Mouse (Mus musculus): ENCODE data around the gene Slc38a2. TPM values are rescaled to one million over a fixed set of nuclear protein-coding genes. Genes with fewer than 3 reads are reported as not detected.

The Slc38a2 gene
- total and polyA plus RNA-seq, 3 experiments = 59.3 to 209 (median 149) TPM

- H3K36me3 ChIP-seq (ENCODE audit: control insufficient read depth, insufficient read depth, low read length) = peaks cover 4% of the 10 kb centered on the region
- intact Hi-C loops (cut with DNase I) = loop anchor here (5.0 kb wide), 1 partner anchor 38 kb away; no protein-coding TSS in a partner anchor
These were observed 40.6 kb upstream of the Slc38a2 start for GRCm38 (mm10) chr15:96740091-96740490.

GRCm38 (mm10) chr15:96736663-96737385 is 37.3 kb upstream of the Slc38a2 start:
- Histone ChIP-seq H3K4me1 (ENCODE audit: control insufficient read depth, insufficient read depth, low read length) (peaks cover 4% of the 10 kb centered on the region), H3K27ac (no peak overlapping the region), H3K36me3 (ENCODE audit: control insufficient read depth, insufficient read depth, low read length) (no peaks in the 10 kb centered on the region), H3K27me3 (ENCODE audit: control insufficient read depth, insufficient read depth, low read length) (no peaks in the 10 kb centered on the region), H3K9ac (ENCODE audit: low read depth, low read length) (no peak overlapping the region), H3K4me3 (no peak overlapping the region), H3K79me2 (replicated peaks; ENCODE audit: control insufficient read depth, insufficient read depth, low read length) (no peaks in the 10 kb centered on the region)
- DNase-seq = no peak
- intact Hi-C loops (cut with DNase I) = no loop called here
- TF ChIP-seq POLR2A (IDR thresholded peaks at IDR 0.05; ENCODE audit: insufficient read depth, low read depth, low read length) (no peak), EP300 (IDR thresholded peaks at IDR 0.05; ENCODE audit: insufficient read depth, low read depth, low read length) (no peak), CTCF (IDR thresholded peaks at IDR 0.05) (no peak)
- WGBS = 84% methylated on average over 15 of the region's 15 CpGs

More at GRCm38 (mm10) chr15:96740091-96740490, 40.6 kb upstream of the Slc38a2 start:
- H3K27ac ChIP-seq = no peak overlapping the region
- no peaks in the 10 kb centered on the region for H3K79me2 ChIP-seq (replicated peaks; ENCODE audit: control insufficient read depth, insufficient read depth, low read length)
- no peak overlapping the region for H3K4me3 ChIP-seq
- no peak overlapping the region for H3K9ac ChIP-seq (ENCODE audit: low read depth, low read length)
- DNase-seq = no peak
- no peaks in the 10 kb centered on the region for H3K27me3 ChIP-seq (ENCODE audit: control insufficient read depth, insufficient read depth, low read length)
- H3K4me1 ChIP-seq (ENCODE audit: control insufficient read depth, insufficient read depth, low read length) = peaks cover 11% of the 10 kb centered on the region
- WGBS = 64% methylated on average over 4 of the region's 4 CpGs
- TF ChIP-seq CTCF (IDR thresholded peaks at IDR 0.05) = no peak
- no peak for TF ChIP-seq EP300 (IDR thresholded peaks at IDR 0.05; ENCODE audit: insufficient read depth, low read depth, low read length)
- no peak for TF ChIP-seq POLR2A (IDR thresholded peaks at IDR 0.05; ENCODE audit: insufficient read depth, low read depth, low read length)

GRCm38 (mm10) chr15:96735562-96736160 is 36.1 kb upstream of the Slc38a2 start:
- no peak overlapping the region for H3K27ac ChIP-seq
- no peaks in the 10 kb centered on the region for H3K79me2 ChIP-seq (replicated peaks; ENCODE audit: control insufficient read depth, insufficient read depth, low read length)
- H3K4me3 ChIP-seq = no peak overlapping the region
- H3K27me3 ChIP-seq (ENCODE audit: control insufficient read depth, insufficient read depth, low read length) = no peaks in the 10 kb centered on the region
- peaks cover 4% of the 10 kb centered on the region for H3K4me1 ChIP-seq (ENCODE audit: control insufficient read depth, insufficient read depth, low read length)
- no peaks in the 10 kb centered on the region for H3K36me3 ChIP-seq (ENCODE audit: control insufficient read depth, insufficient read depth, low read length)
- no peak overlapping the region for H3K9ac ChIP-seq (ENCODE audit: low read depth, low read length)
- WGBS = 84% methylated on average over 15 of the region's 15 CpGs
- intact Hi-C loops (cut with DNase I) = no loop called here
- TF ChIP-seq CTCF (IDR thresholded peaks at IDR 0.05) (no peak), POLR2A (IDR thresholded peaks at IDR 0.05; ENCODE audit: insufficient read depth, low read depth, low read length) (no peak), EP300 (IDR thresholded peaks at IDR 0.05; ENCODE audit: insufficient read depth, low read depth, low read length) (no peak)
- DNase-seq = no peak

GRCm38 (mm10) chr15:96734423-96734822 is 34.9 kb upstream of the Slc38a2 start:
- H3K27ac ChIP-seq = peak overlapping the region; percentile 21; the same call in 1 of the 2 replicates
- no peak overlapping the region for H3K9ac ChIP-seq (ENCODE audit: low read depth, low read length)
- H3K27me3 ChIP-seq (ENCODE audit: control insufficient read depth, insufficient read depth, low read length) = no peaks in the 10 kb centered on the region
- 25% methylated on average over 7 of the region's 7 CpGs for WGBS
- TF ChIP-seq POLR2A (IDR thresholded peaks at IDR 0.05; ENCODE audit: insufficient read depth, low read depth, low read length) = no peak
- no peak for TF ChIP-seq CTCF (IDR thresholded peaks at IDR 0.05)
- no peak for TF ChIP-seq EP300 (IDR thresholded peaks at IDR 0.05; ENCODE audit: insufficient read depth, low read depth, low read length)
- no peaks in the 10 kb centered on the region for H3K36me3 ChIP-seq (ENCODE audit: control insufficient read depth, insufficient read depth, low read length)
- intact Hi-C loops (cut with DNase I) = loop anchor here (5.0 kb wide), 1 partner anchor 83 kb away; no protein-coding TSS in a partner anchor
- no peak overlapping the region for H3K4me3 ChIP-seq
- peaks cover 7% of the 10 kb centered on the region for H3K4me1 ChIP-seq (ENCODE audit: control insufficient read depth, insufficient read depth, low read length)
- DNase-seq = no peak
- H3K79me2 ChIP-seq (replicated peaks; ENCODE audit: control insufficient read depth, insufficient read depth, low read length) = no peaks in the 10 kb centered on the region

- WGBS = 58% methylated on average over 9 of the region's 9 CpGs
- no peak overlapping the region for H3K4me3 ChIP-seq
- H3K4me1 ChIP-seq (ENCODE audit: control insufficient read depth, insufficient read depth, low read length) = peaks cover 8% of the 10 kb centered on the region
- no peaks in the 10 kb centered on the region for H3K36me3 ChIP-seq (ENCODE audit: control insufficient read depth, insufficient read depth, low read length)
- H3K9ac ChIP-seq (ENCODE audit: low read depth, low read length) = no peak overlapping the region
- TF ChIP-seq EP300 (IDR thresholded peaks at IDR 0.05; ENCODE audit: insufficient read depth, low read depth, low read length) (no peak), POLR2A (IDR thresholded peaks at IDR 0.05; ENCODE audit: insufficient read depth, low read depth, low read length) (no peak), CTCF (IDR thresholded peaks at IDR 0.05) (no peak)
- intact Hi-C loops (cut with DNase I) = loop anchor here (5.0 kb wide), 1 partner anchor 87 kb away; no protein-coding TSS in a partner anchor
- peak overlapping the region; percentile 45 for H3K27ac ChIP-seq
- H3K79me2 ChIP-seq (replicated peaks; ENCODE audit: control insufficient read depth, insufficient read depth, low read length) = no peaks in the 10 kb centered on the region
- no peak for DNase-seq
- no peaks in the 10 kb centered on the region for H3K27me3 ChIP-seq (ENCODE audit: control insufficient read depth, insufficient read depth, low read length)
These were observed 30.9 kb upstream of the Slc38a2 start for GRCm38 (mm10) chr15:96730416-96730815.

GRCm38 (mm10) chr15:96729785-96730184 is 30.3 kb upstream of the Slc38a2 start:
- DNase-seq = peak in 1 of 2 experiments; percentile 66
- intact Hi-C loops (cut with DNase I) = loop anchor here (5.0 kb wide), 1 partner anchor 88 kb away; no protein-coding TSS in a partner anchor
- Histone ChIP-seq H3K4me3 (no peak overlapping the region), H3K27ac (peak overlapping the region; percentile 45), H3K36me3 (ENCODE audit: control insufficient read depth, insufficient read depth, low read length) (no peaks in the 10 kb centered on the region), H3K27me3 (ENCODE audit: control insufficient read depth, insufficient read depth, low read length) (no peaks in the 10 kb centered on the region), H3K9ac (ENCODE audit: low read depth, low read length) (no peak overlapping the region), H3K79me2 (replicated peaks; ENCODE audit: control insufficient read depth, insufficient read depth, low read length) (no peaks in the 10 kb centered on the region), H3K4me1 (ENCODE audit: control insufficient read depth, insufficient read depth, low read length) (peaks cover 8% of the 10 kb centered on the region)
- WGBS = 57% methylated on average over 9 of the region's 9 CpGs
- no peak for TF ChIP-seq CTCF (IDR thresholded peaks at IDR 0.05)
